ENCODE assay signal across 1 mouse cellular context in the genomic region with DNA sequence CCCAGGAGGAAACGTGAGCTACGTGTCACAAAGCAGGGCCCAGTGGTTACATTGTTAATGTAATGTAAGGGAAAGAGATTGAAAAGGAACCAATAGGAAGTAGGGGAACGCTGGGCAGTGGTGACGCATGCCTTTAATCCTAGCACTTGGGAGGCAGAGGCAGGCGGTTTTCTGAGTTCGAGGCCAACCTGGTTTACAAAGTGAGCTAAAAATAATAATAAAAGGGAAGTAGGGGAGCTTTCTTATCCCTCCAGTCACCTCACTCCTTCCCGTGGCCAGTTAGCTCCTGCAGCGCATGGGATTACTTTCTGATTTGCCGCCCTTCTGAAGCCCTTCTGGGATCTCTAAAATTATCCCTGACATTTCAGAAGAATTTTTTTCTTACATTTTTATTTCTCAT.
A peak's percentile ranks its signal among the peaks of the same experiment; 100 is the strongest.
TF ChIP-seq lines count a peak whose summit lies in the region.

No protein-coding gene starts in this region.

TF ChIP-seq in MEL, 35 proteins besides CTCF, POLR2A, EP300 and RAD21 (continued from another document):
- TF ChIP-seq CHD2 (IDR thresholded peaks at IDR 0.05; ENCODE audit: low read length) (no peak), MAX (IDR thresholded peaks at IDR 0.05; ENCODE audit: low read length) (peak; percentile 72), POLR2AphosphoS2 (IDR thresholded peaks at IDR 0.05; ENCODE audit: low read length) (no peak), TAL1 (IDR thresholded peaks at IDR 0.05; ENCODE audit: low read length) (no peak), MAZ (IDR thresholded peaks at IDR 0.05; ENCODE audit: low read depth, low read length) (no peak), JUND (IDR thresholded peaks at IDR 0.05; ENCODE audit: low read depth, low read length) (no peak), NELFE (IDR thresholded peaks at IDR 0.05; ENCODE audit: low read depth, low read length) (peak; percentile 33; the same call in 1 of the 2 replicates), ZMIZ1 (IDR thresholded peaks at IDR 0.05; ENCODE audit: low read depth, low read length) (no peak), RCOR1 (IDR thresholded peaks at IDR 0.05; ENCODE audit: low read depth, low read length) (no peak; the same call in 1 of the 2 replicates), ZC3H11A (IDR thresholded peaks at IDR 0.05; ENCODE audit: low read depth, low read length) (no peak), GABPA (IDR thresholded peaks at IDR 0.05; ENCODE audit: low read depth, low read length) (no peak), MXI1 (IDR thresholded peaks at IDR 0.05; ENCODE audit: low read depth, low read length) (no peak; the same call in 1 of the 2 replicates), SMC3 (IDR thresholded peaks at IDR 0.05; ENCODE audit: low read depth, low read length) (no peak)
